Mouse (Mus musculus): Measurements from ENCODE around the gene Cntn2. TPM values are rescaled to one million over a fixed set of nuclear protein-coding genes. Genes with fewer than 3 reads are reported as not detected.
A peak's percentile ranks its signal among the peaks of the same experiment; 100 is the strongest.
"Not testable (repeated sequence)": the region's sequence is repeated elsewhere in the genome, so short reads cannot be mapped to it uniquely, and the experiment has no call there.

The Cntn2 gene
- total RNA-seq, 1 experiment from 2014 or later, result not detected

- ATAC-seq (replicated peaks in 1 of 2; ENCODE audit: insufficient read depth in 1 of 2, low FRiP score in 2 of 2, low TSS enrichment in 1 of 2, low read depth in 1 of 2, poor library complexity in 2 of 2, severe bottlenecking in 2 of 2), result peak; percentile 87 to 96
Measured at GRCm38 (mm10) chr1:132476928-132477691, 65.9 kb downstream of the Cntn2 start, which contains the start of gene Rbbp5. Gene Rbbp5 (plus strand): TSS chr1:132477365.

- peak in 1 of 2 experiments; percentile 13; a peak in 2 of 4 replicates for ATAC-seq (replicated peaks in 1 of 2; ENCODE audit: insufficient read depth in 1 of 2, low FRiP score in 2 of 2, low TSS enrichment in 1 of 2, low read depth in 1 of 2, poor library complexity in 2 of 2, severe bottlenecking in 2 of 2)
Measured at GRCm38 (mm10) chr1:132476575-132476927, 66.5 kb downstream of the Cntn2 start.

GRCm38 (mm10) chr1:132474496-132474895 is 68.6 kb downstream of the Cntn2 start:
- ATAC-seq (replicated peaks in 1 of 2; ENCODE audit: insufficient read depth in 1 of 2, low FRiP score in 2 of 2, low TSS enrichment in 1 of 2, low read depth in 1 of 2, poor library complexity in 2 of 2, severe bottlenecking in 2 of 2), result no peak

GRCm38 (mm10) chr1:132472537-132472936 is 70.5 kb downstream of the Cntn2 start:
- no peak for ATAC-seq (replicated peaks in 1 of 2; ENCODE audit: insufficient read depth in 1 of 2, low FRiP score in 2 of 2, low TSS enrichment in 1 of 2, low read depth in 1 of 2, poor library complexity in 2 of 2, severe bottlenecking in 2 of 2)

- no peak for ATAC-seq (replicated peaks in 1 of 2; ENCODE audit: insufficient read depth in 1 of 2, low FRiP score in 2 of 2, low TSS enrichment in 1 of 2, low read depth in 1 of 2, poor library complexity in 2 of 2, severe bottlenecking in 2 of 2)
Measured at GRCm38 (mm10) chr1:132471499-132471898, 71.6 kb downstream of the Cntn2 start.

- no peak for ATAC-seq (replicated peaks in 1 of 2; ENCODE audit: insufficient read depth in 1 of 2, low FRiP score in 2 of 2, low TSS enrichment in 1 of 2, low read depth in 1 of 2, poor library complexity in 2 of 2, severe bottlenecking in 2 of 2)
Measured at GRCm38 (mm10) chr1:132471032-132471431, 72.0 kb downstream of the Cntn2 start.

- ATAC-seq (replicated peaks in 1 of 2; ENCODE audit: insufficient read depth in 1 of 2, low FRiP score in 2 of 2, low TSS enrichment in 1 of 2, low read depth in 1 of 2, poor library complexity in 2 of 2, severe bottlenecking in 2 of 2), result not testable (repeated sequence)
Measured at GRCm38 (mm10) chr1:132470031-132470430, 73.0 kb downstream of the Cntn2 start.

- ATAC-seq (replicated peaks in 1 of 2; ENCODE audit: insufficient read depth in 1 of 2, low FRiP score in 2 of 2, low TSS enrichment in 1 of 2, low read depth in 1 of 2, poor library complexity in 2 of 2, severe bottlenecking in 2 of 2), result no peak
Measured at GRCm38 (mm10) chr1:132469519-132469918, 73.5 kb downstream of the Cntn2 start.

GRCm38 (mm10) chr1:132468926-132469325 is 74.1 kb downstream of the Cntn2 start:
- ATAC-seq (replicated peaks in 1 of 2; ENCODE audit: insufficient read depth in 1 of 2, low FRiP score in 2 of 2, low TSS enrichment in 1 of 2, low read depth in 1 of 2, poor library complexity in 2 of 2, severe bottlenecking in 2 of 2), result no peak

GRCm38 (mm10) chr1:132464651-132465050 is 78.4 kb downstream of the Cntn2 start:
- no peak for ATAC-seq (replicated peaks in 1 of 2; ENCODE audit: insufficient read depth in 1 of 2, low FRiP score in 2 of 2, low TSS enrichment in 1 of 2, low read depth in 1 of 2, poor library complexity in 2 of 2, severe bottlenecking in 2 of 2)

Other genes with a start within 250 kb of the Cntn2 start
- not detected in 2 replicates for gene Klhdc8a, start 244.6 kb downstream of the Cntn2 start, total RNA-seq (2017)
- gene Nuak2, start 227.1 kb downstream of the Cntn2 start, total RNA-seq (2017), result 7.3 and 11.1 TPM in 2 replicates
- 9.4 and 10.1 TPM in 2 replicates for gene Tmcc2, start 152.0 kb downstream of the Cntn2 start, total RNA-seq (2017)
- gene Dstyk, start 125.7 kb downstream of the Cntn2 start, total RNA-seq (2017), result 29.6 and 42.8 TPM in 2 replicates
- gene Rbbp5, start 65.9 kb downstream of the Cntn2 start, total RNA-seq (2017), result 62.4 and 63.9 TPM in 2 replicates
- gene Tmem81, start 37.0 kb downstream of the Cntn2 start, total RNA-seq (2017), result 3.0 and 7.1 TPM in 2 replicates
- gene Nfasc, start 198.5 kb upstream of the Cntn2 start, total RNA-seq (2017), result not detected in 2 replicates

All from hematopoietic stem cell, adult 5-6 weeks (primary cell).